Mouse (Mus musculus) heart, adult 9 months (tissue): ENCODE results near the gene Slc4a1.

Source experiments
- DNase-seq, 2 experiments: peaks; one replicate each; pipeline ENCODE4 v3.0.0; 2022; ENCODE audit warnings: low spot score in 2 of 2

Gene Slc4a1

GRCm38 (mm10) chr11:102299839-102300238 lies 66.2 kb downstream of the Slc4a1 start:
- no peak for DNase-seq
